Mouse (Mus musculus) embryonic facial prominence, embryonic 12.5 days (tissue): ENCODE measurements around the gene Myo1a. TPM values are rescaled to one million over a fixed set of nuclear protein-coding genes. Genes with fewer than 3 reads are reported as not detected.
"Not testable (repeated sequence)": the region's sequence is repeated elsewhere in the genome, so short reads cannot be mapped to it uniquely, and the experiment has no call there.

Experiments
- ATAC-seq: fragments of 200-750 bp; cut with Nextera tagmentation; 2 replicates; pipeline ENCODE4 v1.8.0; 2017; ENCODE audit not compliant: insufficient number of reproducible peaks, insufficient read depth, low FRiP score, low TSS enrichment
- H3K27ac ChIP-seq: fragments of 300-500 bp; sonication (generic); 2 replicates; pipeline ENCODE4 v1.5.1; 2016; ENCODE audit warnings: mild to moderate bottlenecking
- H3K27me3 ChIP-seq: fragments of 300-500 bp; sonication (generic); 2 replicates; pipeline ENCODE4 v1.6.1; 2016; ENCODE audit warnings: mild to moderate bottlenecking, moderate library complexity
- H3K36me3 ChIP-seq: fragments of 300-500 bp; sonication (generic); 2 replicates; pipeline ENCODE4 v1.6.1; 2016; ENCODE audit warnings: mild to moderate bottlenecking
- H3K4me1 ChIP-seq: fragments of 300-500 bp; sonication (generic); 2 replicates; pipeline ENCODE4 v1.6.1; 2016
- H3K4me2 ChIP-seq: fragments of 300-500 bp; sonication (generic); replicated peaks from 2 replicates; pipeline ENCODE4 v1.6.1; 2016; ENCODE audit warnings: mild to moderate bottlenecking, moderate library complexity
- H3K4me3 ChIP-seq: fragments of 300-500 bp; sonication (generic); 2 replicates; pipeline ENCODE4 v1.5.1; 2016; ENCODE audit warnings: mild to moderate bottlenecking
- H3K9ac ChIP-seq: fragments of 300-500 bp; sonication (generic); 2 replicates; pipeline ENCODE4 v1.6.1; 2016; ENCODE audit warnings: mild to moderate bottlenecking, moderate library complexity
- H3K9me3 ChIP-seq: fragments of 300-500 bp; sonication (generic); 2 replicates; pipeline ENCODE4 v1.6.1; 2016; ENCODE audit warnings: mild to moderate bottlenecking, moderate library complexity
- WGBS: fragments of 180-500 bp; shearing (Covaris S2); methylation state at CpG from one replicate; pipeline ENCODE4 v1.1.7; 2016; 5-methylcytosine and 5-hydroxymethylcytosine counted together
- polyA plus RNA-seq: library from polyadenylated mRNA; unstranded; fragments of >200 nt; fragmentation: Nextera tagmentation; extraction: Ambion mirVana; gene quantifications from 2 replicates; pipeline ENCODE4 v1.2.1, GENCODE M21; 2016

Myo1a gene
- 0.20 and 0.58 TPM in 2 replicates for polyA plus RNA-seq

DNA sequence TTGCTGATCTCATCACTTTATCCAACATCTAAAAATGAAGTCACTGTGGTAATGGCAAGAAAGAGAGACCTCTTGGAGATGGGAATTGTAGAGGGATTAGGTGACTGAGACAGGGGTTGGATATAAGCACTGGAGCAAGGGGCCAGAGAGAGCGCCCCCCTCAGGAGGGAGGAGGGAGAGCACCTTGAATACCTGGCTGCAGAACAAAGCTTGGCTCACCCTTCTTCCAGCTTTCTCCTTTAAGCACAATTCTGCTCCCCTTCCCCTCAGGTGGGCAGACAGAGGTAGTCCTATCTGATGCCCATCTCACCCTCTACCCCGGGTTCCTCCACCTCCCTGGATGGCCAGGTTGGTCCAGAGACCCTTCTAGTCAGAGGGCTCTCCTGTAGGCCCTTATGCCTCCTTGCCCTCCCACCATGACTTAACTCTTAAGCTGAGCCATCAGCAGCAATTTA, at the start of gene Myo1a:
TSS of gene Myo1a (plus strand) at position 405 of the 455 bp plus-strand sequence.
- no peak within 1 kb of the TSS for H3K4me3 ChIP-seq
- no peak for ATAC-seq
- H3K4me2 ChIP-seq: no peak within 1 kb of the TSS
- no peak within 1 kb of the TSS for H3K9ac ChIP-seq
- peaks cover 6% of the 10 kb centered on the region; the same call in 1 of the 2 replicates for H3K36me3 ChIP-seq
- 27% methylated on average over 2 of the region's 2 CpGs for WGBS
- H3K27me3 ChIP-seq: no peaks in the 10 kb centered on the region
- H3K9me3 ChIP-seq: no peaks in the 10 kb centered on the region
- no peak within 1 kb of the TSS for H3K27ac ChIP-seq
- H3K4me1 ChIP-seq: 0 out of 2 replicates have a peak, but pooled peaks cover 3% of the 10 kb centered on the region

DNA sequence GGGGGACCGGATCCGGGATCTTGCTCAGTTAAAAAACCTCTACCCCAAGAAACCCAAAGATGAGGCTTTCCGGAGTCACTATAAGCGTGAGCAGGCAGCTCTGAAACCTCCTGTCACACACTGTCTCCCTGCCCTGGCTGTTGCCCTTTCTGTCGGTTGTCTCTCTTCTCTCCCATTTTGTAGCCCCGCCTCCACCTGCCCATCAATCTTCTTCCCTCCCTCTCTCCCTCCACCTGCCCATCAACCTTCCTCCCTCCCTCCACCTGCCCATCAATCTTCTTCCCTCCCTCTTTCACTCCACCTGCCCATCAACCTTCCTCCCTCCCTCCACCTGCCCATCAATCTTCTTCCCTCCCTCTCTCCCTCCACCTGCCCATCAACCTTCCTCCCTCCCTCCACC, 47.4 kb upstream of the Myo1a start:
- H3K4me3 ChIP-seq, H3K9ac ChIP-seq, H3K4me2 ChIP-seq, ATAC-seq, H3K9me3 ChIP-seq, H3K27ac ChIP-seq, H3K27me3 ChIP-seq: not testable (repeated sequence)
- peaks cover 30% of the 10 kb centered on the region for H3K4me1 ChIP-seq
- peaks cover 19% of the 10 kb centered on the region for H3K36me3 ChIP-seq
- 55% methylated on average over 6 of the region's 6 CpGs for WGBS

DNA sequence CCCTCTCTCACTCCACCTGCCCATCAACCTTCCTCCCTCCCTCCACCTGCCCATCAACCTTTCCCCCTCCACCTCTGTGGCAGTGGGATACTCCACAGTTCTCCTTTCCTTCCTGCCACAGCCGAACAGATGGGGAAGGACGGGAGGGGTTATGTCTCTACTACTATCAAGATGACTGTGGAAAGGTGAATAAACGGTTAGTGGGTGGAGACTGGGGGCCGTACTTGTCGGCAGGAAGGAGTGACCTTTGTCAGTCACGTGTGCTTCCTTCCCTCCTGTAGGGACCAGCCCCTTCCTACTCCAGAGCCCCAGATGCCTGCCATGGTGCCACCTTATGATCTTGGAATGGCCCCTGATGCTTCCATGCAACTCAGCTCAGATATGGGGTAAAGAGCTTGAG, 46.9 kb upstream of the Myo1a start:
- peaks cover 30% of the 10 kb centered on the region for H3K4me1 ChIP-seq
- no peaks in the 10 kb centered on the region for H3K9me3 ChIP-seq
- no peak overlapping the region for H3K9ac ChIP-seq
- H3K4me2 ChIP-seq: no peak overlapping the region
- WGBS: 15% methylated on average over 6 of the region's 6 CpGs
- no peak for ATAC-seq
- H3K36me3 ChIP-seq: peaks cover 23% of the 10 kb centered on the region
- H3K27me3 ChIP-seq: no peaks in the 10 kb centered on the region
- no peak overlapping the region for H3K27ac ChIP-seq
- H3K4me3 ChIP-seq: no peak overlapping the region

DNA sequence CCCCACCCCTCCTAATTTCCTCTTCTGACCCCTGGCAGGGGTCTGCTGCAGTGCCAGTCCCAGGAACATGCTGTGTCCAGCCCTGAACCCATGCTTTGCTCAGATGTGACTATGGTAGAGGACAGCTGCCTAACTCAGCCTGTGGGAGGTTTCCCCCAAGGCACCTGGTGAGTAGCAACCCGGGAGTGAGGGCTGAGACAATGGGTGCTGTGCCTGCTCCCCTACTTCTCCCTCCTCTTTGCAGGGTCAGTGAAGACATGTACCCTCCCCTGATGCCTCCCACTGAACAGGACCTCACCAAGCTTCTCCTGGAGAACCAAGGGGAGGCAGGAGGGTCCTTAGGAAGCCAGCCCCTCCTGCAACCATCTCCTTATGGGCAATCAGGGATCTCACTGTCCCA, 45.4 kb upstream of the Myo1a start:
- H3K27me3 ChIP-seq: no peaks in the 10 kb centered on the region
- no peak overlapping the region for H3K4me2 ChIP-seq
- peaks cover 44% of the 10 kb centered on the region for H3K4me1 ChIP-seq
- peaks cover 33% of the 10 kb centered on the region for H3K36me3 ChIP-seq
- H3K9ac ChIP-seq: no peak overlapping the region
- H3K27ac ChIP-seq: no peak overlapping the region
- no peaks in the 10 kb centered on the region for H3K9me3 ChIP-seq
- 60% methylated on average over 1 of the region's 1 CpGs for WGBS
- ATAC-seq: no peak
- H3K4me3 ChIP-seq: no peak overlapping the region

DNA sequence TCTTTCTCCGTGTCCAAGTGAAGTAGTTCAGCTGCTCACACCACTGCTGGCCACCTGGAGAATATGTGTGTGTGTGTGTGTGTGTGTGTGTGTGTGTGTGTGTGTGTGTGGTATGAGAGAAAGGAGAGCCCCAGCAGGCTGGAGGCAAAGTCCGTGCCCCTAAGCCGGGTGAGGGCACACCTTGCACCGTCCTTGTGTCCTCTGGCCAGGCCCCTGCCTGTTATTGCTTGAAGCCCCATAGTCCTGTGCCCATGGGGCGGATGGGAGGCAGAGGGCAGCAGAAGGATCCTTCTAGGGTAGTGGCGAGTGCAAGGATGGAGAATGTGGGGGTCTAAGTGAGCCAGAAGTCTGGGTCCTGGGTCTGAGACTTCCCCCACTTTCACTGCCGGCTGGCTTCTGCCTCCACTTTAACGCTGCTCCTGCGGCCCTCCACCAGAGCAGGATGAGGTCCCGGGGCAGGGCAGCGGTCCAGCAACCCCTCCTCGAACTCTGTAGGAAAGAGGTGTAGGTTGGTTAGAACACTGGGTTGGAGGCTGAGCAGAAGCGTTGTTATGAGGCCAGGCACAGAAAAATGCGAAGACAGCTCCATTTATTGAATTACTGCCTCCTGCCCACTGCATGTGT, 43.6 kb upstream of the Myo1a start:
- Histone ChIP-seq H3K9me3 (no peaks in the 10 kb centered on the region), H3K4me3 (peak overlapping the region; percentile 15; the same call in 1 of the 2 replicates), H3K4me1 (peaks cover 56% of the 10 kb centered on the region), H3K9ac (peak overlapping the region; percentile 37), H3K36me3 (peaks cover 34% of the 10 kb centered on the region), H3K4me2 (peak overlapping the region; percentile 42), H3K27ac (peak overlapping the region; percentile 85), H3K27me3 (no peaks in the 10 kb centered on the region)
- no peak for ATAC-seq
- 23% methylated on average over 14 of the region's 14 CpGs for WGBS

DNA sequence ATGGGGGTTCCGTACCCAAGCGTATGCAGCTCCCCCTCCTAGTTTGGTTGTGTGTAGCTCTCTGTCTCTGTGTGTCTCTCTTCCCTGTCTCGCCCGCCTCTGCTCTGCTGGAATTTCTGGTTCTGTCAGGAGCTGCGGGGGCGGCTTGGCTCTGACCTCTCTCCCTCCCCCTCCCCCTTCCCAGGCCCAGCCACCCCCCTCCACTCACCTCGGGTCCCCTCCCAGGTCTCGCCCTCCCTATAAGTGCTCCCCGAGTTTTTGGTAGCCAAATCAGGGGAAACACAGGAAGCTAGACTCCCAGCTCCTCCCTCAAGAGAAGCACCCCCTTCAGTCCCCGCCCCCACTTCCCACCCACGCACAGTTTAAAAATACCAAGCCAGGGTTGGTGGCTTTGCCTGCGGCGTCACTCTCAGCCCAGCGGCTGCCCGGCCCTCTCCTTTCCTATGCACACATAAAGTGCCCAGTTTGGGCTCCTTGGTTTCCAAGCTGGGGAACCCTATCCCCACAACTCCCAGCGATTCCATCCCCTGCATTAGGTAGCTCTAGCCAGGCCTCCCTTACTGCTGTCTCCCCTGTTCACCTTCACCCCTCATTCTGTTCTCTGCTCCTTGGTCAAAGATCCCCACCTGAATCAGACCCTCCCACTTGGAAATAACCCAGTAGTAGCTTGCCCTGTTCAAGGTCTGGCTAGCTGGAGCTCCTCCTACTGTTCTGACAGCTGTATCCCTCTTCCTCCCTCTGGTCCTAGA, 42.9 kb upstream of the Myo1a start:
- no peaks in the 10 kb centered on the region for H3K9me3 ChIP-seq
- no peaks in the 10 kb centered on the region for H3K27me3 ChIP-seq
- peaks cover 34% of the 10 kb centered on the region for H3K36me3 ChIP-seq
- peak overlapping the region; percentile 85 for H3K27ac ChIP-seq
- H3K4me2 ChIP-seq: peak overlapping the region; percentile 42
- H3K4me3 ChIP-seq: peak overlapping the region; percentile 15
- H3K9ac ChIP-seq: peak overlapping the region; percentile 37
- WGBS: 10% methylated on average over 16 of the region's 16 CpGs
- peaks cover 56% of the 10 kb centered on the region for H3K4me1 ChIP-seq
- no peak for ATAC-seq

DNA sequence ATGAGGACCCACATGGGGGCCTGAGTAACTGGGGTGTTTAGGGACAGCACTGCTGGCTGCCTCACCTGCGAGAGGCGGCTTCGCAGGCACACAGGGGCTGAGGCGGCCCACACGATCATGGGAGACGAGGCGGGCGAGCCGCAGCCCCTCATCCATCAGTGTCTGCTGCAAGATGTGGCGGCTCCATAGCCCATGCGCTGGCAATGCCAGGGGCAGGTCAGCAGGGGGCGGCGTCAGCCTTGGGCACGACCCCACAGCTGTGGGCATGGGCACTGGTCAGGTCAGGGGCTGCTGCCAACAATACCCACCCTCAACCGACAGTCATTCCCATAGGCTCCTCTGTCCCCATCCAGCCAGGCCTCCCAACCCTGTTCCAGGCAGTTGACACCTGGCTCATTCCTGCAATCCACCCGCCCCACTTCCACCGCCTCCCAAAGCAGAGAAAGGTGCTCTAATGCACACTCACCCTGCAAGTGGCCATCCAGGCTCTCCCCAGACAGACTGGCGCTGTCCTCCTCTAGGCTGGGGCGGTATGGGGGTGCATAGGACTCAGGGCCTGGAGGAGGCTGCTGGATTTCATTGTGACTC, 42.2 kb upstream of the Myo1a start:
- peak overlapping the region; percentile 42 for H3K4me2 ChIP-seq
- peaks cover 56% of the 10 kb centered on the region for H3K4me1 ChIP-seq
- WGBS: 25% methylated on average over 19 of the region's 19 CpGs
- H3K36me3 ChIP-seq: peaks cover 34% of the 10 kb centered on the region
- no peaks in the 10 kb centered on the region for H3K27me3 ChIP-seq
- H3K4me3 ChIP-seq: peak overlapping the region; percentile 15; the same call in 1 of the 2 replicates
- H3K9me3 ChIP-seq: no peaks in the 10 kb centered on the region
- peak overlapping the region; percentile 37 for H3K9ac ChIP-seq
- ATAC-seq: no peak
- peak overlapping the region; percentile 85 for H3K27ac ChIP-seq

DNA sequence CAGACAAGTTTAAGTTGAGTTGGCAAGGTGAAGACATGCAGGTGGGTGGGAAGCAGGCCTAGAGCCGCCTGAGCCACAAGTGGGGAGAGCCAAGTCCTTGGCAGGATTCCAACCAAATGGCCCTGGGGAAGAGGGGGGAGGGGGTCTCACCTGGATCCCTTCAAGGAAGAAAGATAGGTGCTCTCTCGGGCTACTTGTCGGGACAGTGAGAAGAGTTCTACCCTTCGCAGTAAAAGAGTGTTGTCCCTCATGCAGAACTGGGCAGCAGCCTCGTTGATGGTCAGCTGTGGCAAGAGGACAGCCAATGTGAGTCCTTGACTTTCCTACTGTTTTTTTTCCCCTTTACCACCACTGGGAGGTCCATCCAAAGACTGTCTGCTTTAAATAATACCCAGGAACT, 41.4 kb upstream of the Myo1a start:
- no peaks in the 10 kb centered on the region for H3K27me3 ChIP-seq
- 27% methylated on average over 5 of the region's 5 CpGs for WGBS
- ATAC-seq: no peak
- peaks cover 52% of the 10 kb centered on the region for H3K4me1 ChIP-seq
- peak overlapping the region; percentile 85; the same call in 1 of the 2 replicates for H3K27ac ChIP-seq
- peaks cover 34% of the 10 kb centered on the region for H3K36me3 ChIP-seq
- no peak overlapping the region for H3K9ac ChIP-seq
- 0 out of 2 replicates have a peak overlapping the region, but pooled peaks have one; percentile 15 for H3K4me3 ChIP-seq
- H3K9me3 ChIP-seq: no peaks in the 10 kb centered on the region
- H3K4me2 ChIP-seq: peak overlapping the region; percentile 86

DNA sequence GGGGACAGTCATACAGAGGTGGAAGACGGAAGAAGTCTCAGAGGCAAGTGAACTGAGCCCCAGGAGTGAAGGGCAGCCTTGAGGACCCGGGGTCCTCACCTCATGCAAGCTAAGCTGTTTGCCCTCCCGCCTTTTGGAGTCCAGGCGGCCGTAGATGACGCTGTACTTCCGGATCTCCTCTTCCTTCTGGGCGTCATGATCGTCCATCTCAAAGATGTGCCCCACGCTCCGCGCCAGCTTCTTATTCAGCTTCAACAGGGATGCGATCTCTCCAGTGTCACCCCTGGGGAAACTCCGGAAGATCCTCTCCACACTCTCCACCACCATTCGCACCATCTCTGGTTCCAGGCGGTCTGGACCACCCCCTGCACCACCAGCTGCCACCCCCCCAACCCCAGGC, 40.8 kb upstream of the Myo1a start:
- H3K27ac ChIP-seq: 0 out of 2 replicates have a peak overlapping the region, but pooled peaks have one; percentile 85
- 28% methylated on average over 16 of the region's 16 CpGs for WGBS
- peak overlapping the region; percentile 90; the same call in 1 of the 2 replicates for H3K9ac ChIP-seq
- peak overlapping the region; percentile 86 for H3K4me2 ChIP-seq
- no peaks in the 10 kb centered on the region for H3K27me3 ChIP-seq
- peaks cover 34% of the 10 kb centered on the region for H3K36me3 ChIP-seq
- H3K9me3 ChIP-seq: no peaks in the 10 kb centered on the region
- ATAC-seq: no peak
- H3K4me3 ChIP-seq: peak overlapping the region; percentile 78
- peaks cover 52% of the 10 kb centered on the region for H3K4me1 ChIP-seq

DNA sequence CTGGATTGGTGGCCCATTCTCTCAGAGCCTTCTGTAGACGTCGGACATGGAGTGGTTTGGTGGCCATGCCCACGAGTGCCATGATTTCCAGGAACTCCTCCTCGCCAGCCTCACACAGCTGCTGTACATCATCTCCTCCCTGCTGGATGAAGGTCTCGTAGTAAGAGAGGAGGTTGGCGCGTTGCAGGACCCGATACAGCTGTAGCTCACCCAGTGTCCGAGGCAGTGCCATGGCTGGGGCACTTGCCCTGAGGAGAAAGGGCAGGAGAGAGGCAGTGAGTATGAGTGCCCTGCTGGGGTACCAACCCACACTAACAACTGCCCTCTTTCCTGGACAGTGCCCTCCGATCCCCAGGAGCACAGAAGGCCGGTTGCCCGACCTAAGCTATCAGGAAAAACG, 40.1 kb upstream of the Myo1a start:
- WGBS: 28% methylated on average over 13 of the region's 13 CpGs
- Histone ChIP-seq H3K36me3 (peaks cover 33% of the 10 kb centered on the region), H3K27ac (no peak overlapping the region), H3K4me1 (peaks cover 58% of the 10 kb centered on the region), H3K9ac (peak overlapping the region; percentile 90), H3K27me3 (no peaks in the 10 kb centered on the region), H3K9me3 (no peaks in the 10 kb centered on the region), H3K4me2 (peak overlapping the region; percentile 86), H3K4me3 (peak overlapping the region; percentile 78)
- ATAC-seq: no peak

DNA sequence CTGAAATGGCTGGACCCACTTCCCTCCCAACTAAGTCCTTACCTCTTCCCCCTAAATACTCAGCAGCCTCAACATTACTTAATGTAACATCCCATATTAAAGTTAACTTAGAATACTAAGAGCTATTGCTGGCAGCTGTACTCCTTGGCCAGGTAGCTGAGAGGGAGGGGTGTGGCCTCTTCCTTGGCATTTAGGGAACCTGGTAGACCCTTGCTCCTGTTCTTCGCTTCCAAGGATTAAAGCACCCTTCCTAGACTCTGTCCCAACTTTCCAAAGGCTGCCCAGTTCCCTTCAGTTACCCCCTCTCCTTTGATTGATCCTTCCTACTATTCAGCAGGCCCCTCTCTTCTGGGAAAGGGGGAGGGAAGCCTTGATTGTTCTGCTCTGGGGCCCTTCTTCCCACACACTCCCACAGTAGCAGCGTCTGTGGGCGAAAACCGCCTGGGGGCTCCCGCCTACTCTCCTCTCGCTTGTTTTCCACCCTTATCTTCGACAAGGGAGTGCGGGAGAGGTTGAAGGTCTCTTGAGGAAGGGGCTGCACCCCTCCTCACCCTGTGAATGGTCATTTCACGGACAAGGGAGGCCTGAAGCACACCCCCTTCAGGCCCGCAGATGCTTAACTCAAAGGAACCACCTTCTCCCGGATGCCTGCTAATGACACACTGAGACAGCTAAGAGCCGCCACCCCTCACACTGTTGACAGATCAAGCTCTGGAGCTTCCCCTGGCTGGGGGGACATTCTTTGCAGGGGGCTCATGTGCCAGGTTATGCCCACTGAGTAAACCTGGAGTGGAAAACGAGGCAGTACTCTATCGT, 39.4 kb upstream of the Myo1a start:
- Histone ChIP-seq H3K4me2 (peak overlapping the region; percentile 86), H3K9me3 (no peaks in the 10 kb centered on the region), H3K4me3 (peak overlapping the region; percentile 78), H3K4me1 (peaks cover 58% of the 10 kb centered on the region), H3K27ac (peak overlapping the region; percentile 99), H3K27me3 (no peaks in the 10 kb centered on the region), H3K9ac (peak overlapping the region; percentile 90), H3K36me3 (peaks cover 26% of the 10 kb centered on the region)
- 3% methylated on average over 14 of the region's 14 CpGs for WGBS
- no peak for ATAC-seq
